Mouse (Mus musculus): ENCODE measurements around the gene Farp1. TPM values are rescaled to one million over a fixed set of nuclear protein-coding genes. Genes with fewer than 3 reads are reported as not detected.

Gene Farp1
- polyA plus RNA-seq, 1 experiment from 2014 or later: 36.8 TPM

- DNase-seq: no peak
- ATAC-seq (ENCODE audit: insufficient read depth): no peak
- Histone ChIP-seq H3K9me3 (ENCODE audit: low read depth, low read length) (no peaks in the 10 kb centered on the region), H3K9ac (no peak overlapping the region), H3K27me3 (ENCODE audit: insufficient read depth, low read length) (no peaks in the 10 kb centered on the region), H3K36me3 (ENCODE audit: insufficient read depth) (peaks cover 7% of the 10 kb centered on the region; the same call in 1 of the 2 replicates), H3K4me1 (ENCODE audit: insufficient read depth) (peaks cover 25% of the 10 kb centered on the region), H3K4me2 (no peak overlapping the region), H3K27ac (ENCODE audit: low read depth) (no peak overlapping the region), H3K4me3 (ENCODE audit: low read depth, low read length) (no peak overlapping the region)
- 71% methylated on average over 13 of the region's 13 CpGs for WGBS
- no peak for TF ChIP-seq CTCF (IDR thresholded peaks at IDR 0.05; ENCODE audit: low read depth)
These were observed 75.7 kb downstream of the Farp1 start for GRCm38 (mm10) chr14:121110492-121111267.

- no peak for DNase-seq
- Histone ChIP-seq H3K9ac (no peak overlapping the region), H3K4me3 (ENCODE audit: low read depth, low read length) (no peak overlapping the region), H3K4me2 (no peak overlapping the region), H3K36me3 (ENCODE audit: insufficient read depth) (peaks cover 7% of the 10 kb centered on the region; the same call in 1 of the 2 replicates), H3K9me3 (ENCODE audit: low read depth, low read length) (no peaks in the 10 kb centered on the region), H3K27me3 (ENCODE audit: insufficient read depth, low read length) (no peaks in the 10 kb centered on the region), H3K4me1 (ENCODE audit: insufficient read depth) (peaks cover 19% of the 10 kb centered on the region), H3K27ac (ENCODE audit: low read depth) (no peak overlapping the region)
- 69% methylated on average over 8 of the region's 8 CpGs for WGBS
- TF ChIP-seq CTCF (IDR thresholded peaks at IDR 0.05; ENCODE audit: low read depth): no peak
- ATAC-seq (ENCODE audit: insufficient read depth): no peak
These were observed 77.1 kb downstream of the Farp1 start for GRCm38 (mm10) chr14:121112061-121112460.

- ATAC-seq (ENCODE audit: insufficient read depth): no peak
- WGBS: 80% methylated on average over 6 of the region's 6 CpGs
These were observed 78.8 kb downstream of the Farp1 start for GRCm38 (mm10) chr14:121113785-121114184.

GRCm38 (mm10) chr14:121116696-121117095 is 81.7 kb downstream of the Farp1 start:
- no peaks in the 10 kb centered on the region for H3K9me3 ChIP-seq (ENCODE audit: low read depth, low read length)
- 52% methylated on average over 4 of the region's 4 CpGs for WGBS
- no peaks in the 10 kb centered on the region for H3K27me3 ChIP-seq (ENCODE audit: insufficient read depth, low read length)

More at GRCm38 (mm10) chr14:121113785-121114184, 78.8 kb downstream of the Farp1 start:
- Histone ChIP-seq H3K27ac (ENCODE audit: low read depth) (no peak overlapping the region), H3K36me3 (ENCODE audit: insufficient read depth) (peaks cover 7% of the 10 kb centered on the region; the same call in 1 of the 2 replicates), H3K4me3 (ENCODE audit: low read depth, low read length) (no peak overlapping the region), H3K4me1 (ENCODE audit: insufficient read depth) (peaks cover 6% of the 10 kb centered on the region; the same call in 1 of the 2 replicates), H3K9ac (no peak overlapping the region), H3K27me3 (ENCODE audit: insufficient read depth, low read length) (no peaks in the 10 kb centered on the region), H3K9me3 (ENCODE audit: low read depth, low read length) (no peaks in the 10 kb centered on the region), H3K4me2 (no peak overlapping the region)
- DNase-seq: no peak
- TF ChIP-seq CTCF (IDR thresholded peaks at IDR 0.05; ENCODE audit: low read depth): no peak

GRCm38 (mm10) chr14:121118860-121119259 is 83.9 kb downstream of the Farp1 start:
- no peaks in the 10 kb centered on the region for H3K9me3 ChIP-seq (ENCODE audit: low read depth, low read length)
- H3K36me3 ChIP-seq (ENCODE audit: insufficient read depth): peaks cover 12% of the 10 kb centered on the region; the same call in 1 of the 2 replicates
- no peak overlapping the region for H3K4me3 ChIP-seq (ENCODE audit: low read depth, low read length)
- no peaks in the 10 kb centered on the region for H3K27me3 ChIP-seq (ENCODE audit: insufficient read depth, low read length)
- no peak overlapping the region for H3K9ac ChIP-seq
- ATAC-seq (ENCODE audit: insufficient read depth): 0 out of 2 replicates have a peak, but pooled peaks have one; percentile 29
- DNase-seq: peak; percentile 74
- 61% methylated on average over 7 of the region's 7 CpGs for WGBS
- H3K4me1 ChIP-seq (ENCODE audit: insufficient read depth): 0 out of 2 replicates have a peak, but pooled peaks cover 5% of the 10 kb centered on the region
- peak; percentile 47 for TF ChIP-seq CTCF (IDR thresholded peaks at IDR 0.05; ENCODE audit: low read depth)
- no peak overlapping the region for H3K27ac ChIP-seq (ENCODE audit: low read depth)
- H3K4me2 ChIP-seq: no peak overlapping the region

More at GRCm38 (mm10) chr14:121116696-121117095, 81.7 kb downstream of the Farp1 start:
- H3K4me3 ChIP-seq (ENCODE audit: low read depth, low read length): no peak overlapping the region
- peaks cover 12% of the 10 kb centered on the region; the same call in 1 of the 2 replicates for H3K36me3 ChIP-seq (ENCODE audit: insufficient read depth)
- no peaks in the 10 kb centered on the region for H3K4me1 ChIP-seq (ENCODE audit: insufficient read depth)
- no peak for TF ChIP-seq CTCF (IDR thresholded peaks at IDR 0.05; ENCODE audit: low read depth)
- no peak overlapping the region for H3K9ac ChIP-seq
- ATAC-seq (ENCODE audit: insufficient read depth) (no peak), DNase-seq (no peak)
- H3K4me2 ChIP-seq: no peak overlapping the region
- H3K27ac ChIP-seq (ENCODE audit: low read depth): no peak overlapping the region

- TF ChIP-seq CTCF (IDR thresholded peaks at IDR 0.05; ENCODE audit: low read depth): no peak
- H3K9ac ChIP-seq: no peak overlapping the region
- H3K9me3 ChIP-seq (ENCODE audit: low read depth, low read length): no peaks in the 10 kb centered on the region
- no peaks in the 10 kb centered on the region for H3K27me3 ChIP-seq (ENCODE audit: insufficient read depth, low read length)
- peak; percentile 43 for DNase-seq
- no peak overlapping the region for H3K4me2 ChIP-seq
- H3K27ac ChIP-seq (ENCODE audit: low read depth): no peak overlapping the region
- 0 out of 2 replicates have a peak, but pooled peaks cover 9% of the 10 kb centered on the region for H3K4me1 ChIP-seq (ENCODE audit: insufficient read depth)
- H3K36me3 ChIP-seq (ENCODE audit: insufficient read depth): 0 out of 2 replicates have a peak, but pooled peaks cover 4% of the 10 kb centered on the region
- ATAC-seq (ENCODE audit: insufficient read depth): no peak
- WGBS: 44% methylated on average over 3 of the region's 3 CpGs
- no peak overlapping the region for H3K4me3 ChIP-seq (ENCODE audit: low read depth, low read length)
These were observed 86.7 kb downstream of the Farp1 start for GRCm38 (mm10) chr14:121121664-121122063.

GRCm38 (mm10) chr14:121122852-121123251 is 87.9 kb downstream of the Farp1 start:
- DNase-seq: no peak
- H3K27ac ChIP-seq (ENCODE audit: low read depth): 0 out of 2 replicates have a peak overlapping the region, but pooled peaks have one; percentile 8
- 16% methylated on average over 2 of the region's 2 CpGs for WGBS
- no peaks in the 10 kb centered on the region for H3K9me3 ChIP-seq (ENCODE audit: low read depth, low read length)
- no peak overlapping the region for H3K9ac ChIP-seq
- ATAC-seq (ENCODE audit: insufficient read depth): peak; percentile 52; the same call in 1 of the 2 replicates
- TF ChIP-seq CTCF (IDR thresholded peaks at IDR 0.05; ENCODE audit: low read depth): no peak
- 0 out of 2 replicates have a peak, but pooled peaks cover 4% of the 10 kb centered on the region for H3K36me3 ChIP-seq (ENCODE audit: insufficient read depth)
- H3K27me3 ChIP-seq (ENCODE audit: insufficient read depth, low read length): no peaks in the 10 kb centered on the region
- no peak overlapping the region for H3K4me2 ChIP-seq
- 0 out of 2 replicates have a peak, but pooled peaks cover 9% of the 10 kb centered on the region for H3K4me1 ChIP-seq (ENCODE audit: insufficient read depth)
- no peak overlapping the region for H3K4me3 ChIP-seq (ENCODE audit: low read depth, low read length)

Measured in lung, embryonic 14.5 days (tissue).